Mouse (Mus musculus): ENCODE measurements around the gene Pak1ip1. TPM values are rescaled to one million over a fixed set of nuclear protein-coding genes. Genes with fewer than 3 reads are reported as not detected.

Pak1ip1 gene
- polyA plus RNA-seq, 1 experiment = not detected

GRCm38 (mm10) chr13:41000140-41000925 lies 490 bp upstream of the Pak1ip1 start:
- Histone ChIP-seq H3K4me3 (ENCODE audit: insufficient read depth, low read depth, low read length) (peak overlapping the region; percentile 94), H3K4me1 (ENCODE audit: control insufficient read depth, insufficient read depth, low read length) (peaks cover 4% of the 10 kb centered on the region; the same call in 1 of the 2 replicates), H3K27ac (ENCODE audit: insufficient read depth, low read depth, low read length) (peak overlapping the region; percentile 90)
- TF ChIP-seq CTCF (IDR thresholded peaks at IDR 0.05; ENCODE audit: insufficient read depth, low read depth, low read length) (no peak), POLR2A (IDR thresholded peaks at IDR 0.05; ENCODE audit: insufficient read depth, low read depth, low read length) (0 out of 2 replicates have a peak, but pooled peaks have one; percentile 8)
- under 1% methylated on average over 25 of the region's 25 CpGs for WGBS

- Histone ChIP-seq H3K4me1 (ENCODE audit: control insufficient read depth, insufficient read depth, low read length) (peaks cover 4% of the 10 kb centered on the region; the same call in 1 of the 2 replicates), H3K4me3 (ENCODE audit: insufficient read depth, low read depth, low read length) (no peak overlapping the region), H3K27ac (ENCODE audit: insufficient read depth, low read depth, low read length) (no peak overlapping the region)
- 90% methylated on average over 5 of the region's 5 CpGs for WGBS
- no peak for TF ChIP-seq CTCF (IDR thresholded peaks at IDR 0.05; ENCODE audit: insufficient read depth, low read depth, low read length)
These were observed 1.2 kb downstream of the Pak1ip1 start for GRCm38 (mm10) chr13:41002001-41002400.

- WGBS = 95% methylated on average over 4 of the region's 4 CpGs
- peaks cover 4% of the 10 kb centered on the region; the same call in 1 of the 2 replicates for H3K4me1 ChIP-seq (ENCODE audit: control insufficient read depth, insufficient read depth, low read length)
- TF ChIP-seq POLR2A (IDR thresholded peaks at IDR 0.05; ENCODE audit: insufficient read depth, low read depth, low read length) (no peak), CTCF (IDR thresholded peaks at IDR 0.05; ENCODE audit: insufficient read depth, low read depth, low read length) (no peak)
These were observed 5.4 kb downstream of the Pak1ip1 start for GRCm38 (mm10) chr13:41006244-41006643.

DNA sequence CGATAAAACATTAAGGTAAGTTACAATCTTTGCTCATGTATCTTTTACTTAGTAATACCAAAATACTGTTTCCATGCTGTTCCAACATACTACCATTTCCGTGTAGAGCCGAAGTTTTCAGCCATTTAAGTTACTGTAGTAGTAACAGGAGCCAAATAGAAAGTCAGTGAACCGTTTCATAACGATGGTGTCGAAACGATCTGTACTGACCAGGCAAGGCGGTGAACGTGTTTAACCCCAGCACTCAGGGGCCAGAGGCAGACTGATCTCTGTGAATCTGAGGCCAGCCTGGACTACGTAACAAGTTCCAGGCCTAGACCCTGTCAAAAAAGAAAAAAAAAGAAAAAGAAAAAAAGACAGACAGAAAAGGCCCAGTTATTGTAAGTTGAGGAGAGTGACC lies 7.4 kb downstream of the Pak1ip1 start:
- no peak for TF ChIP-seq CTCF (IDR thresholded peaks at IDR 0.05; ENCODE audit: insufficient read depth, low read depth, low read length)
- WGBS = 90% methylated on average over 10 of the region's 10 CpGs
- Histone ChIP-seq H3K27ac (ENCODE audit: insufficient read depth, low read depth, low read length) (no peak overlapping the region), H3K4me1 (ENCODE audit: control insufficient read depth, insufficient read depth, low read length) (no peaks in the 10 kb centered on the region), H3K4me3 (ENCODE audit: insufficient read depth, low read depth, low read length) (no peak overlapping the region)

More at GRCm38 (mm10) chr13:41006244-41006643, 5.4 kb downstream of the Pak1ip1 start:
- Histone ChIP-seq H3K4me3 (ENCODE audit: insufficient read depth, low read depth, low read length) (no peak overlapping the region), H3K27ac (ENCODE audit: insufficient read depth, low read depth, low read length) (no peak overlapping the region)

DNA sequence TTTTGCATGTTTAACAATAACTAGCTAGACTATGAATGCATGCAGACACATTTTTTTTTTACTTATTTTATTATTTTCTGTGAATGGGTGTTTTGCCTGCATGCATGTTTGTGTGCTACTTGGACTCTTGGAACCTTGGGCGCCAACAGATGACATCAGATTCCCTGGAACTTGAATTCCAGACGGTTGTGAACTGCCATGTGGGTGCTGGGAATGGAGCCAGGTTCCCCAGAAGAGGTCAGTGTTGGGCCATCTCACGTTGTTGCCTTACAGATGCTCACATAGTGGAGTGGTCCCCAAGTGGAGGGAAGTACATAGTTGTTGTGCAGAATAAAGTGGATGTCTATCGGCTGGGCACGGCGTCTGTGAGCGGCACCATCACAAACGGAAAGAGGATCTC lies 8.1 kb downstream of the Pak1ip1 start:
- TF ChIP-seq CTCF (IDR thresholded peaks at IDR 0.05; ENCODE audit: insufficient read depth, low read depth, low read length) (no peak), POLR2A (IDR thresholded peaks at IDR 0.05; ENCODE audit: insufficient read depth, low read depth, low read length) (no peak)
- Histone ChIP-seq H3K4me1 (ENCODE audit: control insufficient read depth, insufficient read depth, low read length) (no peaks in the 10 kb centered on the region), H3K27ac (ENCODE audit: insufficient read depth, low read depth, low read length) (no peak overlapping the region), H3K4me3 (ENCODE audit: insufficient read depth, low read depth, low read length) (no peak overlapping the region)
- WGBS = 78% methylated on average over 8 of the region's 8 CpGs

GRCm38 (mm10) chr13:41015829-41016634 lies 15.2 kb downstream of the Pak1ip1 start, which contains the start of gene Tmem14c:
Tmem14c (plus strand) TSS chr13:41016292.
- WGBS = under 1% methylated on average over 43 of the region's 43 CpGs
- Histone ChIP-seq H3K4me3 (ENCODE audit: insufficient read depth, low read depth, low read length) (peak within 1 kb of the TSS; percentile 60), H3K27ac (ENCODE audit: insufficient read depth, low read depth, low read length) (peak within 1 kb of the TSS; percentile 44), H3K4me1 (ENCODE audit: control insufficient read depth, insufficient read depth, low read length) (peaks cover 11% of the 10 kb centered on the region)
- TF ChIP-seq CTCF (IDR thresholded peaks at IDR 0.05; ENCODE audit: insufficient read depth, low read depth, low read length) (no peak), POLR2A (IDR thresholded peaks at IDR 0.05; ENCODE audit: insufficient read depth, low read depth, low read length) (peak; percentile 91)

GRCm38 (mm10) chr13:41016797-41017405 lies 16.1 kb downstream of the Pak1ip1 start:
- 28% methylated on average over 12 of the region's 12 CpGs for WGBS
- peaks cover 11% of the 10 kb centered on the region for H3K4me1 ChIP-seq (ENCODE audit: control insufficient read depth, insufficient read depth, low read length)
- peak overlapping the region; percentile 60 for H3K4me3 ChIP-seq (ENCODE audit: insufficient read depth, low read depth, low read length)
- TF ChIP-seq POLR2A (IDR thresholded peaks at IDR 0.05; ENCODE audit: insufficient read depth, low read depth, low read length) (no peak), CTCF (IDR thresholded peaks at IDR 0.05; ENCODE audit: insufficient read depth, low read depth, low read length) (no peak)
- no peak overlapping the region for H3K27ac ChIP-seq (ENCODE audit: insufficient read depth, low read depth, low read length)

DNA sequence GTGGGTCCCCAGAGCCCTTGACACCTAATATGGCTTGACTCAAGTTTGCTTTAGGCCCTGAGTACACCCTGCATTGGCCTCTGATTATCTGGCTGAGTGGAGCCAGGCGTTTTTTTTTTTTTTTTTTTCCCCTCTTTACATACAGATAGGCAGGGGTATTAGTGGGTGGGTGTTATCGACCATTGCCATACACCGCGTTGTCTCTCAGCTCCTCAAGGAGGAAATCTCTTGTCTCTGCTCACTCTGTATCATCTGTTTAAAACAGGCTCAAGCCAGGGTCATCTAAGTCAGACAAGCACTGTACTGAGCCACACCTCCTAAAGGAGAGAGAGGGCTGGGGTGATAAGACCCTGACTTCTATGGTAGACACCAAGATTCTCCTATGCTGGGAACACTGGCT lies 17.0 kb downstream of the Pak1ip1 start:
- TF ChIP-seq CTCF (IDR thresholded peaks at IDR 0.05; ENCODE audit: insufficient read depth, low read depth, low read length) (no peak), POLR2A (IDR thresholded peaks at IDR 0.05; ENCODE audit: insufficient read depth, low read depth, low read length) (no peak)
- Histone ChIP-seq H3K4me3 (ENCODE audit: insufficient read depth, low read depth, low read length) (no peak overlapping the region), H3K27ac (ENCODE audit: insufficient read depth, low read depth, low read length) (no peak overlapping the region), H3K4me1 (ENCODE audit: control insufficient read depth, insufficient read depth, low read length) (peaks cover 11% of the 10 kb centered on the region)
- WGBS = 83% methylated on average over 4 of the region's 4 CpGs
